Comparison of ENCODE assay signal across 10 mouse cellular contexts in genomic region chr12:111743419-111743818, GRCm38 (mm10). TPM values are rescaled to one million over a fixed set of nuclear protein-coding genes. Genes with fewer than 3 reads are reported as not detected.
DNase-seq lines count a peak whose midpoint lies in the region; ATAC-seq and TF ChIP-seq lines count a peak whose summit lies in the region.
"Had no signal": no experiment of that assay in that cellular context is flagged by ENCODE, and none has a peak within 500 bp of the region (broad histone marks: within the 10 kb centered on the region; RNA-seq: fewer than 3 reads in every experiment).

No protein-coding gene starts in this region.

- no peak overlapping the region for H3K4me3 ChIP-seq in layer of hippocampus, adult 2 months
- no peak overlapping the region for H3K4me3 ChIP-seq in intestine, embryonic 16.5 days (ENCODE audit: low read length)
- H3K4me3 ChIP-seq in cerebellum, adult 2 months (replicated peaks; ENCODE audit: insufficient read depth, low read depth, low read length) = no peak overlapping the region
- H3K4me3 ChIP-seq: embryonic facial prominence, embryonic 12.5 days had no signal

- ATAC-seq in intestine, embryonic 16.5 days = peak; percentile 64

- no peaks in the 10 kb centered on the region for H3K9me3 ChIP-seq in intestine, embryonic 16.5 days (ENCODE audit: control insufficient read depth, low read length)
- H3K9me3 ChIP-seq: embryonic facial prominence, embryonic 12.5 days had no signal

- H3K9ac ChIP-seq in intestine, embryonic 16.5 days (ENCODE audit: low read depth, low read length) = no peak overlapping the region

- TF ChIP-seq POLR2A in cerebellum, adult 2 months (IDR thresholded peaks at IDR 0.05; ENCODE audit: borderline replicate concordance, insufficient read depth, low read length) = no peak

- H3K4me1 ChIP-seq in intestine, embryonic 16.5 days (ENCODE audit: control insufficient read depth, insufficient read depth, low read length) = peaks cover 18% of the 10 kb centered on the region
- peaks cover 13% of the 10 kb centered on the region for H3K4me1 ChIP-seq in cerebellum, adult 2 months (ENCODE audit: control insufficient read depth, insufficient read depth, low read length)

- WGBS in intestine, embryonic 16.5 days = 35% methylated on average over 2 of the region's 2 CpGs
- 77% methylated on average over 2 of the region's 2 CpGs for WGBS in cerebellum, adult 2 months

- H3K36me3 ChIP-seq in intestine, embryonic 16.5 days (ENCODE audit: control insufficient read depth, insufficient read depth, low read length) = no peaks in the 10 kb centered on the region
- H3K36me3 ChIP-seq: embryonic facial prominence, embryonic 12.5 days had no signal

- DNase-seq in layer of hippocampus, adult 2 months (ENCODE audit: low spot score in 2 of 2) = no peak
- no peak for DNase-seq in layer of hippocampus, postnatal 25 days (ENCODE audit: extremely low spot score in 1 of 2, low spot score in 1 of 2)
- peak; percentile 75 for DNase-seq in ZHBTc4 (ENCODE audit: low read depth, low spot score)
- DNase-seq in lung, postnatal 14 days = peak; percentile 42
- DNase-seq in c-Kit-positive CD71-positive TER-119-positive erythroid progenitor cells, embryonic 14.5 days (ENCODE audit: low spot score) = no peak
- no peak for DNase-seq in cerebellum, adult 2 months
- no peak for DNase-seq in spleen, postnatal 14 days (ENCODE audit: low spot score in 2 of 2)
- DNase-seq: adrenal gland, postnatal 25 days had no signal

- no peaks in the 10 kb centered on the region for H3K27me3 ChIP-seq in intestine, embryonic 16.5 days (replicated peaks; ENCODE audit: control insufficient read depth, insufficient read depth, low read length)
- H3K27me3 ChIP-seq in cerebellum, adult 2 months (ENCODE audit: control insufficient read depth, insufficient read depth, low read length) = no peaks in the 10 kb centered on the region
- H3K27me3 ChIP-seq: embryonic facial prominence, embryonic 12.5 days had no signal

- H3K4me2 ChIP-seq in intestine, embryonic 16.5 days (ENCODE audit: low read depth, low read length) = no peak overlapping the region
- H3K4me2 ChIP-seq: embryonic facial prominence, embryonic 12.5 days had no signal

- TF ChIP-seq CTCF in layer of hippocampus, adult 2 months (conservative IDR thresholded peaks at IDR 0.05) = no peak
- TF ChIP-seq CTCF in cerebellum, adult 2 months (IDR thresholded peaks at IDR 0.05; ENCODE audit: borderline replicate concordance, insufficient read depth, low read depth, low read length) = no peak

- peak overlapping the region; percentile 46; the same call in 1 of the 2 replicates for H3K27ac ChIP-seq in layer of hippocampus, adult 2 months
- peak overlapping the region; percentile 74 for H3K27ac ChIP-seq in intestine, embryonic 16.5 days (ENCODE audit: low read length)
- no peak overlapping the region for H3K27ac ChIP-seq in cerebellum, adult 2 months (ENCODE audit: insufficient read depth, low read length)
- H3K27ac ChIP-seq: embryonic facial prominence, embryonic 12.5 days had no signal

RNA-seq across cellular contexts. Expression of gene Klc1, which starts 15.2 kb away (rescaled TPM):
- total RNA-seq in layer of hippocampus, adult 2 months (2021) = 100 to 1,000 TPM; 654 to 684 TPM
- total RNA-seq in layer of hippocampus, postnatal 25 days (2021) = 100 to 1,000 TPM; 701 to 727 TPM
- polyA plus RNA-seq in intestine, embryonic 16.5 days (2015; fragmentation: Nextera tagmentation; extraction: Ambion mirVana) = 75.7 and 83.4 TPM in 2 replicates
- polyA plus RNA-seq in cerebellum, adult 2 months (2012; rRNA removed) = 874 and 889 TPM in 2 replicates

RNA-seq across cellular contexts. Expression of gene Apopt1, which starts 30.4 kb away (rescaled TPM):
- total RNA-seq in layer of hippocampus, adult 2 months (2021) = 10 to 100 TPM; 35.7 to 36.8 TPM
- 10 to 100 TPM; 36.2 to 38.9 TPM for total RNA-seq in layer of hippocampus, postnatal 25 days (2021)
- polyA plus RNA-seq in intestine, embryonic 16.5 days (2015; fragmentation: Nextera tagmentation; extraction: Ambion mirVana) = 56.2 and 58.2 TPM in 2 replicates
- polyA plus RNA-seq in cerebellum, adult 2 months (2012; rRNA removed) = 46.8 and 49.8 TPM in 2 replicates

RNA-seq across cellular contexts. Expression of gene Bag5, which starts 30.4 kb away (rescaled TPM):
- 10 to 100 TPM; 50.6 to 50.9 TPM for total RNA-seq in layer of hippocampus, adult 2 months (2021)
- total RNA-seq in layer of hippocampus, postnatal 25 days (2021) = 10 to 100 TPM; 46.7 to 54.1 TPM
- polyA plus RNA-seq in intestine, embryonic 16.5 days (2015; fragmentation: Nextera tagmentation; extraction: Ambion mirVana) = 43.0 and 46.2 TPM in 2 replicates
- 52.7 and 54.4 TPM in 2 replicates for polyA plus RNA-seq in cerebellum, adult 2 months (2012; rRNA removed)

Comparison
In these comparisons a context has a peak if more than half of its experiments do, and no peak if none do; other contexts are left out.
1. DNase-seq: peak in ZHBTc4 (single experiment) and lung, postnatal 14 days (single experiment); none in layer of hippocampus, adult 2 months (0 of 2), layer of hippocampus, postnatal 25 days (0 of 2), c-Kit-positive CD71-positive TER-119-positive erythroid progenitor cells, embryonic 14.5 days (single experiment), cerebellum, adult 2 months (0 of 2) and spleen, postnatal 14 days (0 of 2).